Mouse (Mus musculus) left cerebral cortex, postnatal 4 days (tissue): ENCODE results near the gene Gm382. TPM values are rescaled to one million over a fixed set of nuclear protein-coding genes. Genes with fewer than 3 reads are reported as not detected.

Source experiments
- DNase-seq: peaks from one replicate; pipeline ENCODE4 v3.0.0-alpha.2; 2022
- intact Hi-C: fragments of 180-260 bp; cut with DNase I; formaldehyde crosslinking; loops from one replicate; pipeline ENCODE4 v1.15.1; 2025
- total RNA-seq, 2 experiments: library from RNA; stranded (reverse); gene quantifications; 2 replicates each; pipeline ENCODE4 v1.2.3; 2021

The Gm382 gene
- total RNA-seq = not detected

- DNase-seq = no peak
- intact Hi-C loops = no loop called here
These were observed at the start of gene Gm382 for GRCm38 (mm10) chrX:127039672-127040071. Gm382 (plus strand) TSS chrX:127039972.

GRCm38 (mm10) chrX:127070179-127070578 lies 30.4 kb downstream of the Gm382 start:
- DNase-seq = peak; percentile 2
- intact Hi-C loops = no loop called here

GRCm38 (mm10) chrX:127091282-127091681 lies 51.5 kb downstream of the Gm382 start:
- intact Hi-C loops = no loop called here
- no peak for DNase-seq

GRCm38 (mm10) chrX:127093036-127093435 lies 53.3 kb downstream of the Gm382 start:
- intact Hi-C loops = no loop called here
- no peak for DNase-seq

GRCm38 (mm10) chrX:127093961-127094360 lies 54.2 kb downstream of the Gm382 start:
- intact Hi-C loops = no loop called here
- no peak for DNase-seq

- intact Hi-C loops = no loop called here
These were observed 64.6 kb downstream of the Gm382 start for GRCm38 (mm10) chrX:127104341-127104740.

More at GRCm38 (mm10) chrX:127104341-127104740, 64.6 kb downstream of the Gm382 start:
- no peak for DNase-seq

Other genes starting within 250 kb of the Gm382 start
- not detected for gene 4932411N23Rik, start 224.1 kb upstream of the Gm382 start, total RNA-seq